Mouse (Mus musculus) bone marrow, adult 2 months (tissue): ENCODE data around the gene Lrrc4c.

ENCODE experiments used
- CTCF ChIP-seq: fragments of 200-500 bp; IDR thresholded peaks from 2 replicates; pipeline ENCODE4 v1.5.1; 2011; ENCODE audit warnings: low read length, control low read depth; ENCODE audit not compliant: control insufficient read depth, insufficient read depth
- POLR2A ChIP-seq: fragments of 200-500 bp; IDR thresholded peaks from 2 replicates; pipeline ENCODE4 v1.6.1; 2011; ENCODE audit warnings: low read depth, mild to moderate bottlenecking, control low read depth, low read length, borderline replicate concordance; ENCODE audit not compliant: control insufficient read depth

GRCm38 (mm10) chr2:97435616-97436015 lies 1117.6 kb downstream of the Lrrc4c start:
- TF ChIP-seq CTCF: no peak
- TF ChIP-seq POLR2A: no peak
